Mouse (Mus musculus): ENCODE measurements around the gene Cd37.
A peak's percentile ranks its signal among the peaks of the same experiment; 100 is the strongest.

The Cd37 gene

GRCm38 (mm10) chr7:45202654-45203053 lies 36.3 kb downstream of the Cd37 start:
- Histone ChIP-seq H3K27me3 (ENCODE audit: insufficient read depth, low read length) (0 out of 2 replicates have a peak, but pooled peaks cover 11% of the 10 kb centered on the region), H3K9me3 (ENCODE audit: low read length) (no peaks in the 10 kb centered on the region), H3K4me1 (replicated peaks; ENCODE audit: low read depth, low read length) (peaks cover 47% of the 10 kb centered on the region), H3K36me3 (ENCODE audit: insufficient read depth, low read length) (no peaks in the 10 kb centered on the region), H3K4me3 (replicated peaks; ENCODE audit: low read length) (no peak overlapping the region)
- TF ChIP-seq CTCF (conservative IDR thresholded peaks at IDR 0.05; ENCODE audit: low read length): no peak

GRCm38 (mm10) chr7:45198961-45199360 lies 40.0 kb downstream of the Cd37 start:
- H3K4me1 ChIP-seq (replicated peaks; ENCODE audit: low read depth, low read length): peaks cover 66% of the 10 kb centered on the region
- peaks cover 26% of the 10 kb centered on the region; the same call in 1 of the 2 replicates for H3K27me3 ChIP-seq (ENCODE audit: insufficient read depth, low read length)
- peak overlapping the region; percentile 49 for H3K4me3 ChIP-seq (replicated peaks; ENCODE audit: low read length)
- no peaks in the 10 kb centered on the region for H3K36me3 ChIP-seq (ENCODE audit: insufficient read depth, low read length)
- no peak for TF ChIP-seq POU5F1 (IDR thresholded peaks at IDR 0.05; ENCODE audit: borderline replicate concordance, low read length)
- no peaks in the 10 kb centered on the region for H3K9me3 ChIP-seq (ENCODE audit: low read length)

GRCm38 (mm10) chr7:45198435-45198834 lies 40.5 kb downstream of the Cd37 start:
- Histone ChIP-seq H3K4me1 (replicated peaks; ENCODE audit: low read depth, low read length) (peaks cover 67% of the 10 kb centered on the region), H3K27me3 (ENCODE audit: insufficient read depth, low read length) (peaks cover 25% of the 10 kb centered on the region; the same call in 1 of the 2 replicates), H3K9me3 (ENCODE audit: low read length) (no peaks in the 10 kb centered on the region), H3K36me3 (ENCODE audit: insufficient read depth, low read length) (no peaks in the 10 kb centered on the region), H3K4me3 (replicated peaks; ENCODE audit: low read length) (peak overlapping the region; percentile 49)
- TF ChIP-seq POU5F1 (IDR thresholded peaks at IDR 0.05; ENCODE audit: borderline replicate concordance, low read length): no peak
- TF ChIP-seq NANOG (IDR thresholded peaks at IDR 0.05; ENCODE audit: borderline replicate concordance, low read length): no peak
- TF ChIP-seq CTCF (conservative IDR thresholded peaks at IDR 0.05; ENCODE audit: low read length): peak; percentile 49

GRCm38 (mm10) chr7:45196994-45197393 lies 41.9 kb downstream of the Cd37 start:
- TF ChIP-seq CTCF (conservative IDR thresholded peaks at IDR 0.05; ENCODE audit: low read length) (no peak), NANOG (IDR thresholded peaks at IDR 0.05; ENCODE audit: borderline replicate concordance, low read length) (no peak), POU5F1 (IDR thresholded peaks at IDR 0.05; ENCODE audit: borderline replicate concordance, low read length) (no peak)
- H3K36me3 ChIP-seq (ENCODE audit: insufficient read depth, low read length): no peaks in the 10 kb centered on the region
- no peaks in the 10 kb centered on the region for H3K9me3 ChIP-seq (ENCODE audit: low read length)
- no peak overlapping the region for H3K4me3 ChIP-seq (replicated peaks; ENCODE audit: low read length)
- H3K4me1 ChIP-seq (replicated peaks; ENCODE audit: low read depth, low read length): peaks cover 66% of the 10 kb centered on the region
- peaks cover 19% of the 10 kb centered on the region; the same call in 1 of the 2 replicates for H3K27me3 ChIP-seq (ENCODE audit: insufficient read depth, low read length)

- Histone ChIP-seq H3K9me3 (ENCODE audit: low read length) (no peaks in the 10 kb centered on the region), H3K27me3 (ENCODE audit: insufficient read depth, low read length) (peaks cover 19% of the 10 kb centered on the region; the same call in 1 of the 2 replicates), H3K4me3 (replicated peaks; ENCODE audit: low read length) (no peak overlapping the region), H3K36me3 (ENCODE audit: insufficient read depth, low read length) (no peaks in the 10 kb centered on the region), H3K4me1 (replicated peaks; ENCODE audit: low read depth, low read length) (peaks cover 74% of the 10 kb centered on the region)
- TF ChIP-seq POU5F1 (IDR thresholded peaks at IDR 0.05; ENCODE audit: borderline replicate concordance, low read length): no peak
- no peak for TF ChIP-seq NANOG (IDR thresholded peaks at IDR 0.05; ENCODE audit: borderline replicate concordance, low read length)
- no peak for TF ChIP-seq CTCF (conservative IDR thresholded peaks at IDR 0.05; ENCODE audit: low read length)
Measured at GRCm38 (mm10) chr7:45196176-45196535, 42.8 kb downstream of the Cd37 start.

GRCm38 (mm10) chr7:45195341-45196175 lies 43.4 kb downstream of the Cd37 start:
- H3K36me3 ChIP-seq (ENCODE audit: insufficient read depth, low read length): no peaks in the 10 kb centered on the region
- no peaks in the 10 kb centered on the region for H3K9me3 ChIP-seq (ENCODE audit: low read length)
- H3K4me1 ChIP-seq (replicated peaks; ENCODE audit: low read depth, low read length): peaks cover 75% of the 10 kb centered on the region
- H3K4me3 ChIP-seq (replicated peaks; ENCODE audit: low read length): no peak overlapping the region
- H3K27me3 ChIP-seq (ENCODE audit: insufficient read depth, low read length): peaks cover 19% of the 10 kb centered on the region; the same call in 1 of the 2 replicates
- TF ChIP-seq NANOG (IDR thresholded peaks at IDR 0.05; ENCODE audit: borderline replicate concordance, low read length) (no peak), CTCF (conservative IDR thresholded peaks at IDR 0.05; ENCODE audit: low read length) (no peak)

GRCm38 (mm10) chr7:45193871-45194785 lies 44.8 kb downstream of the Cd37 start:
- H3K4me1 ChIP-seq (replicated peaks; ENCODE audit: low read depth, low read length): peaks cover 86% of the 10 kb centered on the region
- H3K4me3 ChIP-seq (replicated peaks; ENCODE audit: low read length): peak overlapping the region; percentile 39
- no peaks in the 10 kb centered on the region for H3K9me3 ChIP-seq (ENCODE audit: low read length)
- H3K27me3 ChIP-seq (ENCODE audit: insufficient read depth, low read length): peaks cover 29% of the 10 kb centered on the region
- TF ChIP-seq POU5F1 (IDR thresholded peaks at IDR 0.05; ENCODE audit: borderline replicate concordance, low read length) (no peak), NANOG (IDR thresholded peaks at IDR 0.05; ENCODE audit: borderline replicate concordance, low read length) (no peak), CTCF (conservative IDR thresholded peaks at IDR 0.05; ENCODE audit: low read length) (no peak)
- no peaks in the 10 kb centered on the region for H3K36me3 ChIP-seq (ENCODE audit: insufficient read depth, low read length)

- no peak for TF ChIP-seq POU5F1 (IDR thresholded peaks at IDR 0.05; ENCODE audit: borderline replicate concordance, low read length)
- TF ChIP-seq CTCF (conservative IDR thresholded peaks at IDR 0.05; ENCODE audit: low read length): 0 out of 2 replicates have a peak, but pooled peaks have one; percentile 3
- no peak for TF ChIP-seq NANOG (IDR thresholded peaks at IDR 0.05; ENCODE audit: borderline replicate concordance, low read length)
- peaks cover 86% of the 10 kb centered on the region for H3K4me1 ChIP-seq (replicated peaks; ENCODE audit: low read depth, low read length)
- H3K4me3 ChIP-seq (replicated peaks; ENCODE audit: low read length): peak overlapping the region; percentile 39; the same call in 1 of the 2 replicates
- H3K9me3 ChIP-seq (ENCODE audit: low read length): no peaks in the 10 kb centered on the region
- H3K27me3 ChIP-seq (ENCODE audit: insufficient read depth, low read length): peaks cover 32% of the 10 kb centered on the region
- no peaks in the 10 kb centered on the region for H3K36me3 ChIP-seq (ENCODE audit: insufficient read depth, low read length)
Measured at GRCm38 (mm10) chr7:45193406-45193805, 45.5 kb downstream of the Cd37 start.

All from E14TG2a.4 (cell line).